In genomic region chr9:51292674-51293073, GRCm38 (mm10) we compare ENCODE assay signal across 8 mouse cellular contexts. TPM values are rescaled to one million over a fixed set of nuclear protein-coding genes. Genes with fewer than 3 reads are reported as not detected.
DNase-seq lines count a peak whose midpoint lies in the region; ATAC-seq lines count a peak whose summit lies in the region.

No protein-coding gene starts in this region.

- no peaks in the 10 kb centered on the region for H3K4me1 ChIP-seq in forebrain, embryonic 14.5 days (ENCODE audit: control insufficient read depth, insufficient read depth, low read length)
- no peaks in the 10 kb centered on the region for H3K4me1 ChIP-seq in hindbrain, embryonic 13.5 days (replicated peaks)

- H3K27me3 ChIP-seq in forebrain, embryonic 14.5 days (replicated peaks; ENCODE audit: control insufficient read depth, insufficient read depth, low read length), result no peaks in the 10 kb centered on the region
- H3K27me3 ChIP-seq in hindbrain, embryonic 13.5 days, result 0 out of 2 replicates have a peak, but pooled peaks cover 5% of the 10 kb centered on the region

- no peaks in the 10 kb centered on the region for H3K9me3 ChIP-seq in forebrain, embryonic 14.5 days (replicated peaks; ENCODE audit: control insufficient read depth, low read length)
- H3K9me3 ChIP-seq in hindbrain, embryonic 13.5 days, result no peaks in the 10 kb centered on the region

- ATAC-seq in cerebellum, adult (ENCODE audit: insufficient number of reproducible peaks, low FRiP score, low TSS enrichment), result peak; percentile 68
- peak; percentile 83 for ATAC-seq in forebrain, embryonic 14.5 days
- ATAC-seq in hindbrain, embryonic 13.5 days (ENCODE audit: low FRiP score), result 0 out of 2 replicates have a peak, but pooled peaks have one; percentile 54

- H3K9ac ChIP-seq in forebrain, embryonic 14.5 days (ENCODE audit: low read length), result no peak overlapping the region
- no peak overlapping the region for H3K9ac ChIP-seq in hindbrain, embryonic 13.5 days

- peak; percentile 73 for DNase-seq in MN1 (ENCODE audit: low spot score)
- DNase-seq in forebrain, embryonic 14.5 days (ENCODE audit: low spot score), result peak; percentile 94
- DNase-seq in layer of hippocampus, adult 9-11 months, result peak; percentile 76
- peak; percentile 94 for DNase-seq in lung, postnatal 36 days
- DNase-seq in right cerebral cortex, adult 2 months (ENCODE audit: low spot score in 2 of 2), result peak; percentile 90 to 92
- DNase-seq in urinary bladder, postnatal 25 days (ENCODE audit: low spot score), result peak; percentile 76

- H3K4me3 ChIP-seq in forebrain, embryonic 14.5 days (ENCODE audit: low read depth, low read length), result no peak overlapping the region
- H3K4me3 ChIP-seq in hindbrain, embryonic 13.5 days, result no peak overlapping the region

- H3K4me2 ChIP-seq in forebrain, embryonic 14.5 days (ENCODE audit: low read length), result no peak overlapping the region
- no peak overlapping the region for H3K4me2 ChIP-seq in hindbrain, embryonic 13.5 days

- H3K27ac ChIP-seq in forebrain, embryonic 14.5 days (ENCODE audit: low read depth, low read length), result no peak overlapping the region
- H3K27ac ChIP-seq in hindbrain, embryonic 13.5 days, result no peak overlapping the region

- no peaks in the 10 kb centered on the region for H3K36me3 ChIP-seq in forebrain, embryonic 14.5 days (ENCODE audit: control insufficient read depth, insufficient read depth, low read length)
- H3K36me3 ChIP-seq in hindbrain, embryonic 13.5 days, result no peaks in the 10 kb centered on the region

- WGBS in forebrain, embryonic 14.5 days, result 41% methylated on average over 4 of the region's 4 CpGs
- WGBS in hindbrain, embryonic 13.5 days, result 40% methylated on average over 4 of the region's 4 CpGs

RNA-seq across cellular contexts. Expression of gene Colca2, which starts 14.3 kb away (rescaled TPM):
- polyA plus RNA-seq in forebrain, embryonic 14.5 days (2014; fragmentation: Nextera tagmentation; extraction: Ambion mirVana), result 0.80 and 1.7 TPM in 2 replicates
- polyA plus RNA-seq in hindbrain, embryonic 13.5 days (2015; fragmentation: Nextera tagmentation; extraction: Ambion mirVana), result 1.00 and 1.2 TPM in 2 replicates

RNA-seq across cellular contexts. Expression of gene 1810046K07Rik, which starts 36.0 kb away (rescaled TPM):
- not detected in 2 replicates for polyA plus RNA-seq in forebrain, embryonic 14.5 days (2014; fragmentation: Nextera tagmentation; extraction: Ambion mirVana)
- polyA plus RNA-seq in hindbrain, embryonic 13.5 days (2015; fragmentation: Nextera tagmentation; extraction: Ambion mirVana), result not detected in 2 replicates
